Mouse (Mus musculus) gastrocnemius, adult 2 months (tissue): ENCODE measurements at regions not wholly inside any gene's neighbourhood (a gene's known extent, or its start where the extent isn't known, plus 50 kb on each side); places are given as distances from the start of the nearest gene placed in this dataset.

Experiments
- DNase-seq: peaks from one replicate; pipeline ENCODE4 v3.0.0; 2022
- H3K27ac ChIP-seq: fragments of 200-600 bp; 2 replicates; pipeline ENCODE4 v1.8.1; 2022; ENCODE audit warnings: mild to moderate bottlenecking
- H3K4me3 ChIP-seq: fragments of 200-600 bp; 2 replicates; pipeline ENCODE4 v1.8.1; 2022; ENCODE audit warnings: mild to moderate bottlenecking, moderate library complexity
- CTCF ChIP-seq: fragments of 200-600 bp; IDR thresholded peaks from 2 replicates; pipeline ENCODE4 v1.8.1; 2022; ENCODE audit warnings: antibody characterized with exemption, mild to moderate bottlenecking, moderate library complexity
- intact Hi-C: fragments of 180-260 bp; cut with DNase I; formaldehyde crosslinking; loops from one replicate; pipeline ENCODE4 v1.15.1; 2025

- intact Hi-C loops: no loop called here
- Histone ChIP-seq H3K27ac (no peak overlapping the region), H3K4me3 (peak overlapping the region; percentile 60)
- DNase-seq: no peak
- no peak for TF ChIP-seq CTCF
Measured at GRCm38 (mm10) chr8:80314826-80315225, 178.8 kb upstream of the Gypa start.

- H3K27ac ChIP-seq: no peak overlapping the region
- DNase-seq: no peak
- TF ChIP-seq CTCF: no peak
- intact Hi-C loops: no loop called here
- no peak overlapping the region for H3K4me3 ChIP-seq
Measured at GRCm38 (mm10) chr8:80313883-80314635, 179.5 kb upstream of the Gypa start.

- no peak for DNase-seq
- TF ChIP-seq CTCF: no peak
- Histone ChIP-seq H3K4me3 (no peak overlapping the region), H3K27ac (no peak overlapping the region)
- intact Hi-C loops: no loop called here
Measured at GRCm38 (mm10) chr8:80307761-80308160, 185.8 kb upstream of the Gypa start.

GRCm38 (mm10) chr8:80298596-80298995, 195.0 kb upstream of the Gypa start:
- no peak for DNase-seq
- TF ChIP-seq CTCF: no peak
- intact Hi-C loops: no loop called here
- H3K4me3 ChIP-seq: no peak overlapping the region
- no peak overlapping the region for H3K27ac ChIP-seq

- Histone ChIP-seq H3K27ac (no peak overlapping the region), H3K4me3 (no peak overlapping the region)
- no peak for TF ChIP-seq CTCF
- intact Hi-C loops: no loop called here
- no peak for DNase-seq
Measured at GRCm38 (mm10) chr8:80290311-80290710, 203.3 kb upstream of the Gypa start.

- DNase-seq: no peak
- H3K4me3 ChIP-seq: no peak overlapping the region
- no peak overlapping the region for H3K27ac ChIP-seq
- TF ChIP-seq CTCF: no peak
- intact Hi-C loops: no loop called here
Measured at GRCm38 (mm10) chr8:80289282-80289681, 204.3 kb upstream of the Gypa start.

GRCm38 (mm10) chr8:80268910-80269460, 211.2 kb upstream of the Hhip start:
- TF ChIP-seq CTCF: no peak
- no peak for DNase-seq
- intact Hi-C loops: no loop called here
- no peak overlapping the region for H3K27ac ChIP-seq
- H3K4me3 ChIP-seq: no peak overlapping the region

GRCm38 (mm10) chr8:80264915-80265314, 207.1 kb upstream of the Hhip start:
- H3K4me3 ChIP-seq: no peak overlapping the region
- intact Hi-C loops: no loop called here
- no peak for TF ChIP-seq CTCF
- H3K27ac ChIP-seq: no peak overlapping the region
- DNase-seq: no peak

GRCm38 (mm10) chr8:80263468-80263945, 205.7 kb upstream of the Hhip start:
- DNase-seq: no peak
- no peak overlapping the region for H3K27ac ChIP-seq
- intact Hi-C loops: no loop called here
- no peak overlapping the region for H3K4me3 ChIP-seq
- no peak for TF ChIP-seq CTCF

GRCm38 (mm10) chr8:80262911-80263310, 205.1 kb upstream of the Hhip start:
- no peak overlapping the region for H3K27ac ChIP-seq
- intact Hi-C loops: no loop called here
- no peak for TF ChIP-seq CTCF
- no peak for DNase-seq
- no peak overlapping the region for H3K4me3 ChIP-seq

GRCm38 (mm10) chr8:80253541-80253940, 195.7 kb upstream of the Hhip start:
- no peak for DNase-seq
- intact Hi-C loops: no loop called here
- H3K27ac ChIP-seq: no peak overlapping the region
- H3K4me3 ChIP-seq: no peak overlapping the region
- TF ChIP-seq CTCF: no peak

GRCm38 (mm10) chr8:80251595-80251994, 193.8 kb upstream of the Hhip start:
- intact Hi-C loops: no loop called here
- Histone ChIP-seq H3K4me3 (no peak overlapping the region), H3K27ac (no peak overlapping the region)
- TF ChIP-seq CTCF: no peak
- DNase-seq: no peak

GRCm38 (mm10) chr8:80250305-80251161, 192.7 kb upstream of the Hhip start:
- DNase-seq: no peak
- H3K4me3 ChIP-seq: no peak overlapping the region
- TF ChIP-seq CTCF: no peak
- no peak overlapping the region for H3K27ac ChIP-seq
- intact Hi-C loops: no loop called here
